Mouse (Mus musculus): ENCODE measurements around the gene Xrra1. TPM values are rescaled to one million over a fixed set of nuclear protein-coding genes. Genes with fewer than 3 reads are reported as not detected.

Xrra1 gene
- polyA plus RNA-seq, 1 experiment from 2014 or later, result 0.11 TPM

- WGBS, result 75% methylated on average over 2 of the region's 2 CpGs
- no peak overlapping the region for H3K27ac ChIP-seq
- no peaks in the 10 kb centered on the region for H3K36me3 ChIP-seq
- H3K4me1 ChIP-seq (replicated peaks), result no peaks in the 10 kb centered on the region
- no peak for ATAC-seq
- no peak overlapping the region for H3K9ac ChIP-seq
- no peak overlapping the region for H3K4me3 ChIP-seq (replicated peaks)
- no peaks in the 10 kb centered on the region for H3K9me3 ChIP-seq
- no peaks in the 10 kb centered on the region for H3K27me3 ChIP-seq (replicated peaks)
- no peak overlapping the region for H3K4me2 ChIP-seq (replicated peaks)
Observed at GRCm38 (mm10) chr7:99887230-99887735, 28.4 kb downstream of the Xrra1 start.

DNA sequence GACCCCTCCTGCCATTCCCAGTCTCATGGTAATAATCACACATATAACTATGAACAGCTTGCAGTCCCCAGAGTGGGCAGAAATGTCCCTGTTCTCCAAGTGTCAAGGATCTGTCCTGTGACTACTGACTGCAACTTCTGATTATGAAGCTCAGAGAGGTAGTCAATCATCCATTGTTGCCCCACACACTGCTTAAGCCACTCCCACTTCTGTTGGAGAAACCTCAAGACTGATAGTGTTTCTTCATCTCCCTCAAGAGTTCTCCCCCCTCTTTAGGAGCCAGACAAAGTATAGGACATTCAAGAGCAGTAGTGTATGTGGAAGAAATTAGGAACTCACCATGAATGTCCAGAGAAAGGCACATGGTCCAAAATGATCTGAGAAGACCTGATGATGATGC lies 28.8 kb downstream of the Xrra1 start:
- Histone ChIP-seq H3K27me3 (replicated peaks) (no peaks in the 10 kb centered on the region), H3K4me2 (replicated peaks) (no peak overlapping the region), H3K27ac (no peak overlapping the region), H3K36me3 (no peaks in the 10 kb centered on the region), H3K4me1 (replicated peaks) (no peaks in the 10 kb centered on the region), H3K9ac (no peak overlapping the region), H3K4me3 (replicated peaks) (no peak overlapping the region), H3K9me3 (no peaks in the 10 kb centered on the region)
- no peak for ATAC-seq

GRCm38 (mm10) chr7:99889175-99889880 lies 30.4 kb downstream of the Xrra1 start:
- no peak overlapping the region for H3K9ac ChIP-seq
- no peaks in the 10 kb centered on the region for H3K9me3 ChIP-seq
- no peak overlapping the region for H3K4me2 ChIP-seq (replicated peaks)
- H3K4me1 ChIP-seq (replicated peaks), result no peaks in the 10 kb centered on the region
- H3K4me3 ChIP-seq (replicated peaks), result no peak overlapping the region
- no peaks in the 10 kb centered on the region for H3K36me3 ChIP-seq
- H3K27ac ChIP-seq, result no peak overlapping the region
- no peak for ATAC-seq
- no peaks in the 10 kb centered on the region for H3K27me3 ChIP-seq (replicated peaks)
- WGBS, result 42% methylated on average over 10 of the region's 10 CpGs

- Histone ChIP-seq H3K36me3 (no peaks in the 10 kb centered on the region), H3K4me1 (replicated peaks) (no peaks in the 10 kb centered on the region), H3K4me2 (replicated peaks) (no peak overlapping the region), H3K4me3 (replicated peaks) (no peak overlapping the region), H3K27ac (no peak overlapping the region), H3K9me3 (no peaks in the 10 kb centered on the region), H3K9ac (no peak overlapping the region), H3K27me3 (replicated peaks) (no peaks in the 10 kb centered on the region)
- no peak for ATAC-seq
- 70% methylated on average over 3 of the region's 3 CpGs for WGBS
Observed at GRCm38 (mm10) chr7:99890168-99890755, 31.3 kb downstream of the Xrra1 start.

- ATAC-seq, result no peak
- Histone ChIP-seq H3K9me3 (no peaks in the 10 kb centered on the region), H3K27me3 (replicated peaks) (no peaks in the 10 kb centered on the region), H3K36me3 (no peaks in the 10 kb centered on the region), H3K4me3 (replicated peaks) (no peak overlapping the region), H3K27ac (no peak overlapping the region), H3K4me1 (replicated peaks) (no peaks in the 10 kb centered on the region), H3K4me2 (replicated peaks) (no peak overlapping the region), H3K9ac (no peak overlapping the region)
- 60% methylated on average over 3 of the region's 3 CpGs for WGBS
Observed at GRCm38 (mm10) chr7:99891471-99891870, 32.6 kb downstream of the Xrra1 start.

DNA sequence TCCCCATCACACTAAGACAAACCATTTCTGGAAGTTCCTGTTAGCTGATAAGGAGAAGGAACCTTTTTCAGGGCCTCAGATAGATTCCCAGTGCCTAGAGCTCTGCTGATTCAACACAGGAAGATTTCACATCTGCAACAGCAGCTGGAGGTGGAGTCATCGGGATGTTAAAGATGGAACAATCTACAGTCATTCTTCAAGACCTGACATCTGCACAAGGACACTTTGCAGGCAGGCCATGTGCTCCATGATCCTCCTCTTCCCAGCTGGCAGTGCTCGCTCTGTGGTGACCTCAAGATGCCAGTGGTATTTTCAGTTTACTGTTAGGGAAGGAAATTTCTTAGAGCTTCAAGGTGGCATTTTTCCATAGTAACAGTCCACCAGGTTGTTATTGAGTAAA lies 33.4 kb downstream of the Xrra1 start:
- H3K4me2 ChIP-seq (replicated peaks), result no peak overlapping the region
- 68% methylated on average over 2 of the region's 2 CpGs for WGBS
- no peaks in the 10 kb centered on the region for H3K4me1 ChIP-seq (replicated peaks)
- H3K4me3 ChIP-seq (replicated peaks), result no peak overlapping the region
- no peak for ATAC-seq
- H3K27ac ChIP-seq, result no peak overlapping the region
- H3K27me3 ChIP-seq (replicated peaks), result no peaks in the 10 kb centered on the region
- no peak overlapping the region for H3K9ac ChIP-seq
- no peaks in the 10 kb centered on the region for H3K9me3 ChIP-seq
- H3K36me3 ChIP-seq, result no peaks in the 10 kb centered on the region

DNA sequence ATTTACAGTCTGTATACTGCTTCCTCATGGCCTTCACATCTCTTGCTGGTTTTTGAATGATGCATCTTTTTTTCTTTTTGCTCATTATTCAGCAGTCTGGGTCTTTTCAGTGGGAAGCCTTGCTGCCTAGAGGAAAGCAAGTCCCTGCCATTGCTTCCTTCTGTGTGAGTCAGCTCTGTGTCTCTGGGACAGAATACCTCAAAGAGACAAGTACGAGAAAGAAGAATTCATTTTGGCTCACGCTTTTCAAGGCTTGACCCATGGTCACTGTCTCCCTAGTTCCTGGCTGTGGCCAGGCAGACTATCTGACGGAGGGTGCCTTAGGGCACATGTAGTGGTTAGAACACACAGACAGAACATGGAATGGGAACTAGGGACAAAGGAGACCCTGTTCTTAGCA lies 35.1 kb downstream of the Xrra1 start:
- no peak overlapping the region for H3K4me3 ChIP-seq (replicated peaks)
- ATAC-seq, result no peak
- no peaks in the 10 kb centered on the region for H3K27me3 ChIP-seq (replicated peaks)
- H3K36me3 ChIP-seq, result no peaks in the 10 kb centered on the region
- no peak overlapping the region for H3K4me2 ChIP-seq (replicated peaks)
- WGBS, result 76% methylated on average over 3 of the region's 3 CpGs
- no peak overlapping the region for H3K27ac ChIP-seq
- no peaks in the 10 kb centered on the region for H3K9me3 ChIP-seq
- H3K9ac ChIP-seq, result no peak overlapping the region
- H3K4me1 ChIP-seq (replicated peaks), result no peaks in the 10 kb centered on the region

GRCm38 (mm10) chr7:99894478-99894877 lies 35.6 kb downstream of the Xrra1 start:
- Histone ChIP-seq H3K4me1 (replicated peaks) (no peaks in the 10 kb centered on the region), H3K4me3 (replicated peaks) (no peak overlapping the region), H3K9ac (no peak overlapping the region), H3K27ac (no peak overlapping the region), H3K4me2 (replicated peaks) (no peak overlapping the region), H3K36me3 (no peaks in the 10 kb centered on the region), H3K9me3 (no peaks in the 10 kb centered on the region), H3K27me3 (replicated peaks) (no peaks in the 10 kb centered on the region)
- 82% methylated on average over 6 of the region's 6 CpGs for WGBS
- ATAC-seq, result no peak

DNA sequence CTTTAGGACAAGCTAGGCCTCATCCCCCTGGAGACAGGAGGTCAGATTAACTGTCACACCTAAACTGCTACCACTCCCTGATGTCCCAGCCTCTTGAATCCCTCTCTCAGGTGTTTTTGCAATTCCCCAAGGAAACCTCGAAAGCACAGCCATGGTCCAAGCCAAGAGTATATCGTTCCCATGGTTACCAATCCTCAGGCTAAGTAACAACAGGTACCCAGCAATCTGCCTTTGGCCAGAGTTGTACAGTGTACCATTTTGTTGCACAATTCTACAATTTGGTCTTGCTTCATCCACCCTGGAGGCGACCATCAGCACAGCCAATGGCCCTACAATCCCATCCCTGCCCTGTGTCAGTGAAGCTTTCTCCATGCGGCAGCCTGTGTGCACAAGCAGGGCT lies 38.0 kb downstream of the Xrra1 start:
- Histone ChIP-seq H3K36me3 (no peaks in the 10 kb centered on the region), H3K9me3 (no peaks in the 10 kb centered on the region), H3K4me2 (replicated peaks) (no peak overlapping the region), H3K4me1 (replicated peaks) (no peaks in the 10 kb centered on the region), H3K9ac (no peak overlapping the region), H3K27me3 (replicated peaks) (no peaks in the 10 kb centered on the region), H3K27ac (no peak overlapping the region), H3K4me3 (replicated peaks) (no peak overlapping the region)
- WGBS, result 77% methylated on average over 4 of the region's 4 CpGs
- ATAC-seq, result no peak

GRCm38 (mm10) chr7:99902208-99902607 lies 43.3 kb downstream of the Xrra1 start:
- Histone ChIP-seq H3K27ac (no peak overlapping the region), H3K4me3 (replicated peaks) (no peak overlapping the region), H3K4me2 (replicated peaks) (no peak overlapping the region), H3K36me3 (no peaks in the 10 kb centered on the region), H3K9me3 (no peaks in the 10 kb centered on the region), H3K27me3 (replicated peaks) (no peaks in the 10 kb centered on the region), H3K9ac (no peak overlapping the region), H3K4me1 (replicated peaks) (0 out of 2 replicates have a peak, but pooled peaks cover 3% of the 10 kb centered on the region)
- no peak for ATAC-seq
- WGBS, result 60% methylated on average over 4 of the region's 4 CpGs

DNA sequence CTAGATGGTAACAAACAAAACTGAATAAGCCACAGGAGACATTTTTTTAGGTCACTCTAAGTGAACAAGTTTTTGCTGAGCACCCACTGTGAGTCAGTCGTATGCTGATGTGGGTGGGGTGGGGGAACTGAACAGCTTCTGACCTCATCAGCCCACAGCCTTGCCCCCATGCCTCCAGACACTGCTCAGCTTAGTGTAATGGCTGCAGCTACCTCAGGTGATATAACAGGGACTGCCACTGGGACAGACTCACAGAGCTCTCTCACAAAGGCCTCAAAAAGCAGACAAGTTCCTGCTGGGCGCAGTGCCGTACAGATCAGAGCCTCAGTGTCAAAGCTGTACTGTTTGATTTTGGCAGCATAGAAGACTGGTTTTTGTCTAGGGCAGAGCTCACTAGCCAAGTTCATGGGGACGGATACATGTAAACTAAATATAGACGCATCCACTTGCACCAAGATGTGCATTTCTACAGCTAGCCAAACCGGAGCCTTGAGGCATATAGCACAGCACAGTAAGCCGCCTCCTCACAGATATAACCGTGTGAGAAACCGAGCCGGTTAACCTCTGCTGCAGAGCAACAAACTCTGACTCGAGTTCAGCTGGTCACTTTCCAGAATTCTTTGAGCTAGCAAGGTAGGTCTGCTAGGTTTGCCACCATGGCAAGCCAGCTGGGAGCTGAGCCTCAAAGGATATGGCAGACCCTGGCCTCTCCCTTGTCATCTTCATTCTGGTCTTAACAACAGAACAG lies 44.2 kb downstream of the Xrra1 start:
- Histone ChIP-seq H3K4me3 (replicated peaks) (no peak overlapping the region), H3K4me2 (replicated peaks) (no peak overlapping the region), H3K27ac (no peak overlapping the region), H3K4me1 (replicated peaks) (0 out of 2 replicates have a peak, but pooled peaks cover 3% of the 10 kb centered on the region), H3K9ac (no peak overlapping the region), H3K27me3 (replicated peaks) (no peaks in the 10 kb centered on the region), H3K36me3 (no peaks in the 10 kb centered on the region), H3K9me3 (no peaks in the 10 kb centered on the region)
- 74% methylated on average over 11 of the region's 11 CpGs for WGBS
- ATAC-seq, result no peak

GRCm38 (mm10) chr7:99904421-99905005 lies 45.6 kb downstream of the Xrra1 start:
- Histone ChIP-seq H3K9ac (no peak overlapping the region), H3K36me3 (no peaks in the 10 kb centered on the region), H3K4me2 (replicated peaks) (no peak overlapping the region), H3K4me1 (replicated peaks) (0 out of 2 replicates have a peak, but pooled peaks cover 3% of the 10 kb centered on the region), H3K9me3 (no peaks in the 10 kb centered on the region), H3K4me3 (replicated peaks) (no peak overlapping the region), H3K27me3 (replicated peaks) (no peaks in the 10 kb centered on the region), H3K27ac (no peak overlapping the region)
- no peak for ATAC-seq
- 38% methylated on average over 3 of the region's 3 CpGs for WGBS

Data from intestine, embryonic 15.5 days (tissue).